Mouse (Mus musculus): ENCODE data around the gene Dupd1.

The Dupd1 gene

GRCm38 (mm10) chr14:21722021-21722698, 7.8 kb upstream of the Dupd1 start:
- no peak for DNase-seq (ENCODE audit: low spot score)

DNA sequence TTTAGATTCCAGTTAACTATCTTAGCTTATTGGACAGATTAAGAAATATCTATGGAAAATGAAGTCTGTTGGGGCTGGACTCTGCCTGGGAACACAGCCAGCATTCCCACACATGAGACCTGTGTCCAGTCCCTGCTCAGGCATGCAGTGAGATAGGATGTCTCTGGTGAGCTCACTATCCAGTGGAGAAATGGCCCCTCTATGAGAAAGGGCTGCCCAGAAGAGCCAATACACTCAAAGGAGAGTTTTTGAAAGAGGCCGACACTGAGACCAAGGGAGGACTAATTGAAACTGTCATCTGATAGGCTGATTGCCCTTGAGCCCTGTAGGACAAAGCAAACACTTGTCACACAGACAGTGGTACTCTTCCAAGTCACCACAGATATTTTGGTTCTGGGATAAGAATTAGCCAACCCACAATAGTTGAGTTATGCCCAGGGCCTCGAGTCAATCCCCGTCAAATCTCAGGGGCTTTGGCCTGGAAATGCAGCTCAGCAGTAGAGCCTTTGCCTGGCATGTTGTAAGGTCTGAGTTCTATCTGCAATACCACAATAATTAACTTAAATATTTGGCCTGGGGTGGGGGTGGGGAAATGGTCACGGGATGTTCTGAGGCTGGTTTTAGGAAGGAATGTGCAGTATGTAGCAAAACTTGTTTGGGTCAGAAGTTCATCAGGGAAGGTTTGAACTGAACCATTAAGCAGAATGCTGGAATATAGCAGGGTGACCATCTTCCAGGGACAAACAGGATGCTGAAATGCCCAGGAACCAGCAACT, 6.2 kb upstream of the Dupd1 start:
- peak; percentile 66 for DNase-seq (ENCODE audit: low spot score)

GRCm38 (mm10) chr14:21719646-21720383, 5.4 kb upstream of the Dupd1 start:
- DNase-seq (ENCODE audit: low spot score): peak; percentile 41

DNA sequence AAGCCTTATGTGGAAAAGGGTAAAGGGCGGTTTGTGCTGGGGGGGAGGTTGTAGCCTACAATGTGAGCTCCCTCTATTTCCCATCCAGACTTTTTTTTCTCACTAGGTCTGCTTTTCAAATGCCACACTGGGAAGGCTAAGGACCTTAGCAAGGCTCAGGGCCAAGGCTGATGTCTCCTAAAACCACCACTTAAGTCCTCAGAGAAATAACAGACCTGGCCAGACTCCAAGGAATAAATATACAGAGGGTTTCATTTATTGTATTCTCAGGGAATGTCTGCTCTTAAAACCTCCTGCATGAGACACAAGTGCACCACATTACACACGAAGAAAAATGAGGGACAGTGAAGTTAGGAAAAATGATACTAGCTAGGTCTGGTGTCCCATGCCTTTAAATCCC, 3.1 kb downstream of the Dupd1 start:
- DNase-seq (ENCODE audit: low spot score): no peak

GRCm38 (mm10) chr14:21709545-21709944, 4.8 kb downstream of the Dupd1 start:
- no peak for DNase-seq (ENCODE audit: low spot score)

DNA sequence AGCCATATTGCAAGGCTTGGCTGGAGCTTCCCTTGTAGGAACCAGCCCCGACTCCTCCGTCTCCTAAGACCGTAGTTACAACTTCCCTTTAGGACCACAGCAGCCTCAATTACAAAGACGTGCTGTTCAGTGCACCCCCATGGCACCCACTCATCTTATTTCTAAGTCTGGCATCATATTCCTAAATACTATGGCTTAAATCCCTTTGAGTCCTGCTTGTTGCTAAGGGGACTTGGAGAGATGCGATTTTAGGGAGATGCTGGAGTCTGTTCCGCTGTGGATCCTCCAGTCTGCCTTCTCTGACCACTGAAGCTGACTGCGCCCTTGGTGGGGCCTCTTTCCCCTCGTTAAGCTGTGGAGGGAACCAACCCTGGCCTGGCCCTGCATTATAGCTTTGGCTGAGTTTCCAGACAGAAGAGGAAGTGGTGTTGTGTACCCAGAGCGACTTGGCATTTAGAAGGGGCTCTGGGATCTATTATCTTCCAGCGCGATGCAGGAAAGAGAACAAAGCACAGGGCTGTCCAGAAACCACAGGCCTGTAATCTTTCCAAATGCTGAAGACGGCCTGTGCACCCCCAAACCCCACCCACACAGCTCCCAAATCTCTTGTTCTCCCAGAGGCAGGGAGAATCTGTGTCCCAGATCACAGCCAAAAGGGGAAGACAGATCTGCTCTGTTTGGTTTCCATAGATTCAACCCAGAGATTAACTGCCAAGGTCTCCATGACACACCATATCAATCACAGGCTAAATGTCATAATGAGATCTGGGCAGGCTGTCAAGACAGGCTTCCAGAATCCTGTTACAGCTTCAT, 7.4 kb downstream of the Dupd1 start:
- no peak for DNase-seq (ENCODE audit: low spot score)

GRCm38 (mm10) chr14:21705462-21705861, 8.9 kb downstream of the Dupd1 start:
- no peak for DNase-seq (ENCODE audit: low spot score)

- DNase-seq (ENCODE audit: low spot score): no peak
Observed at GRCm38 (mm10) chr14:21703255-21703654, 11.1 kb downstream of the Dupd1 start.

- DNase-seq (ENCODE audit: low spot score): no peak
Observed at GRCm38 (mm10) chr14:21702691-21703090, 11.7 kb downstream of the Dupd1 start.

- DNase-seq (ENCODE audit: low spot score): peak; percentile 61
Observed at GRCm38 (mm10) chr14:21696186-21696830, 18.1 kb downstream of the Dupd1 start.

DNA sequence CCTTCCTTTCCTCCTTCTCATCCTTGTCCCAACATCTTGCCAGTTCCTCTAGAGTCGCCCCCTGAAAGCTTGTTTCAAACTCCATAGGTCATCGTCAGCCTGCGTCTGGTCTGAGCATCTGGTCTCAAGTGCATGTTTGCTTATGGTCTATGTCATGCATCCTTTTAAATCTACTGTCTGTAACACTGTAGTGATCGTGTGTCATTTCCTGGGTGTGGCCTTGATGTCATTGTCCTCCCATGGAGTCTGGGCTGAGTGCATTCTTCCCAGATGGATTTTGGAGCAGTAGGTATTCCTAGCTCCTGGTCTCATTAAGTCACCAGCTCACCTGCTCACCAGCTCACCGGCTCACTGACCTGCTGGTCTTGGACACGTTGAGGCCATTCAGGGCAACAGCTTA, 19.4 kb downstream of the Dupd1 start:
- no peak for DNase-seq (ENCODE audit: low spot score)

- no peak for DNase-seq (ENCODE audit: low spot score)
Observed at GRCm38 (mm10) chr14:21691070-21691469, 23.3 kb downstream of the Dupd1 start.

DNA sequence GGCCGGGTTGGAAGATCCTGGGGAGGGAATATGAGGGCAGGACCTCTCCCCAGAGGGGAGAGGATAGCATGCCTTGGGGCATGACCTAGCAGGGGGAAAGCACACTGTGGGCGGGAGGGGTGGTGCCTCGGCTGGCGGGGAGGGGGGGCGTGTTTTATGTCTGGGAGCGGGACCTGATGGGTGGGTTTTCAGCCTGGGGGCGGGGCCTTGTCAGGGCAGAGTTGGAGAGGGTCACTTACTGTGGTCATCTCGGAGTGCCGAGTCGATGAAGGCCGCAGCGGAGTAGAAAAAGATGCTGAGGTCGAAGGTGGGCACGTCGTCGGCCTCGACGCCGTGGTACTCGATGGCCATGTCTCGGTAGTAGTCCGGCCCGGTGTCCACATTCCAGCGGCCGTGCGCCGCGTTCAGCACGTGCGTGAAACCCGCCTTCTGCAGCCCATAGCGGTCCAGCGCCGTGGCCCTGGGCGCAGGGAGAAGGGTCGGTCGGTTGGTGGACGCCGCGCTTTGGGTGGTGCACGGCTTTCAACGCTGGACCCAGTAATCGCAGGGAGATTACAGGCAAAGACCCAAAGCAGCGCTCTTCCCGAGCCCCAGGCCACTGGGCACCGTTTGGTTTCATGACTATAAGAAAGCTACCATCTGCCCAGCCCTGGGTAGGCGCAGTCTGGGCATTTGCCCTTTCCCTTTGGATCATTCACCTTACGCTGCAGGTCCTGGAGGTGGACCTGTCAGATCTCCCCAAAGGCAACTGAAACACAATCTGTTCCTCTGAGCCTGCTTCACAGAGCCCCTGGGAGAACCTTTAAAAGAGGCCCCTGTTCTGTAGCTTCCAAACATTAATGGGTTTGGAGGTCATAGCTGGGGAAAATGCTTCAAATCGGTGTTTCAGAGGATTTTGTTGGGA, 27.7 kb downstream of the Dupd1 start:
- peak; percentile 76 for DNase-seq (ENCODE audit: low spot score)

DNA sequence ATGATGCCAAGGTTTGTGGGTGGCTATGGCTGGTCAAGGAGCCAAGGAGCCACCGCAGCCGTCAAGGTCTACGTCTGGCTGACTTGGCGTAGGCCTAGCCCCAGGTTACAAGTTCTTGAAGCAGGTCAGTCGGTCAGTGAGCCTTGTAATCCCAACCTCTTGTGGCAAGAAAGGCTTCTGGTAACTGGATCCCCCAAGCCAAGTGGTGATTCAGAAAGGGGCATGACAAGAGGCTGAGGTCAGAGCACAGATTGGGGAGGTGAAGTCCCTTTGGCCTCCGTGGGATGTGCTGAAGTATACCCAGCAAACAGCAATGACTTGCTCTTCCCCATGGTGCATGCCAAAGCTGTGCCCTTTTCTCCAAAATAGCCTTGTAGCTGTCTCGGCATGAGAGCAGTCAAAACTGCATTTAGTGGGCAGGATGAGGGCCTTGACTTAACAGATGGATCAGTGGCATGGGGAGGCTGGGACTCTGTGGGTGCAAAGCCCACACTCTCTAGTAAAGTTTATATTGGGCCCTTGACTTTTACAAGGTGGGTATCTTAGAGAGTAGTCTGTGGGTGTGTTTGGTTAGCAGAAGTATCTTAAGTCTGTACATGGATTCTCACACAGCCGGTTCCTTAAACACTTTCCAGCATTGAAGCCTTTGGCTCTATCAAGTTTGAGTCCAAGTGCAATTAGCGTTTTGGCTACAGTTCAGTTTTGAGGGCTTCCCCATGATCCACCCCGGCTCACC, 28.8 kb downstream of the Dupd1 start:
- no peak for DNase-seq (ENCODE audit: low spot score)

GRCm38 (mm10) chr14:21683834-21684233, 30.5 kb downstream of the Dupd1 start:
- no peak for DNase-seq (ENCODE audit: low spot score)

DNA sequence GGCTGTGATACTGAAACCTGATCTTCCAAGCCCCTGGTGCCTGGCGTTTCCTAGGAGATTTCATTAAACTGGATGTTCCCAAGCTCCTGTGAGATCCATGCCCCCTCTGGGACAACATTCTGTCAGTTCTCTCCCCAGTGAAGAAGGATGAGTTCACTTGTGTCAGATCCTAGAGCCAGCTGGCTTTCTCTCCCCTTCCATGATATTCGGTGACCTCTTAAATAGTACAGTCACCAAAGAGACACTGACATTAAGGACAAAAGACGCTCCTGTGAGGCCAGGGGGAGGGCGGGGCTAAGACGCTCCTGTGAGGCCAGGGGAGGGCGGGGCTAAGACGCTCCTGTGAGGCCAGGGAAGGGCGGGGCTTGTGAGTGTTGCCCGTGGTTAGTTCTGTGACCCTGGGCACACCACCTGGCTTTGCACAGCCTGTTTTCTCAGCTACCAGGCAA, 31.7 kb downstream of the Dupd1 start:
- DNase-seq (ENCODE audit: low spot score): peak; percentile 73

DNA sequence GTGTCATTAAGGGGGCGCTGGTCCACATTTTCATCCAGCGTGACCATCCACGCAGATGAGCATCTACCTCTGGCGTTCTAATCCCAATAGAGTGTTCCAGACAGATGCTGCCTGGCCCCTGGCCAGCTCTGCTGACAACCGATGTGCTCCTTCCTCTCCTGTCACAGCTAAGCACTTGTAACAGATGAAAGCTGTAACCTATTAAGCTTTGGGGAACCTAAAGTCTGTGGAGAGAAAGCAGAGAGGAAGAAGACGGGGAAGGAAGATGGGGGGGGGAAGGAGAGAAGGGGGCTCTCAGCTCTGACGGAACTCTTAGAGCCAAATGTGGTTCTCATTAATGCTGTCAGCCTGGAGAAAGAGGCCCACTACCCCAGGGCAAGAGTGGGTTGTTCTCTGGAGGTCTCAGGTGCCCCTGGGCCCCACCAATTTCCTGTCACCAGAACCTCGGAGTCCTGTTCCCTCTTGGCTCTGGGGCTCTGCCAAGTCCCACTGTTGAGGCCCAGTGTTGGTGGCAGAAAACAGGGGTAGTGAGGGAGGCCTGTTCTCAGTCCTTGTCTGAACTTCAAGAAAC, 34.7 kb downstream of the Dupd1 start:
- DNase-seq (ENCODE audit: low spot score): no peak

GRCm38 (mm10) chr14:21678509-21679285, 35.7 kb downstream of the Dupd1 start:
- no peak for DNase-seq (ENCODE audit: low spot score)

DNA sequence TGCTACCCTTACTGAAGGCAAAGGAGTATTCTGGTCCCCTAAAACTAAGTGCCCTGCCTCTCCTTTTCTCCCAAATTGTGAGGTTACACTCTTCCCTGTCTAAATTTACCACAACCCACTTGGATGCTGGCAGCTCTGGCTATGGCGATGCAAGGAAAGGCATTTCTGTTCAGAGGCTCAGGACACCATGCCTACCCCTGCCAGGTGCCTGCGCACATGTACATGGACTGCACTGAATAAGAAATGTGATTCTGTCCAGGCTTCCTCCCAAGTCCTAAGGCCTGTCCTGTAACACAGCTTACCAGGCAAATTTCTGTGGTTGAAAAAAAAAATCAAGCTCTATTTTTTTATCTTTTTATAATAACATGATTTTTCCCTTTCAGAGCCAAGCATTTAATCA, 38.2 kb downstream of the Dupd1 start:
- DNase-seq (ENCODE audit: low spot score): no peak

Measured in yolk sac, embryonic 10.5 days (tissue).